Mouse (Mus musculus) megakaryocyte, embryonic 14.5 days (primary cell): ENCODE data around the gene Sprr2j-ps. TPM values are rescaled to one million over a fixed set of nuclear protein-coding genes. Genes with fewer than 3 reads are reported as not detected.

Source experiments
- H3K27me3 ChIP-seq: replicated peaks from 2 replicates; pipeline ENCODE3; 2012; ENCODE audit warnings: inconsistent platforms
- H3K36me3 ChIP-seq: replicated peaks from 2 replicates; pipeline ENCODE3; 2012; ENCODE audit warnings: low read length, inconsistent platforms, mixed read lengths
- H3K4me1 ChIP-seq: 2 replicates; pipeline ENCODE4 v1.6.1; 2012; ENCODE audit warnings: inconsistent platforms
- H3K4me3 ChIP-seq: replicated peaks from 2 replicates; pipeline ENCODE3; 2012; ENCODE audit warnings: moderate library complexity, mild to moderate bottlenecking, inconsistent platforms
- H3K9me3 ChIP-seq: 2 replicates; pipeline ENCODE4 v1.6.1; 2012; ENCODE audit warnings: inconsistent platforms
- FLI1 ChIP-seq: IDR thresholded peaks from 2 replicates; pipeline ENCODE4 v1.6.1; 2012; ENCODE audit warnings: low read length, inconsistent platforms, mixed read lengths
- GATA1 ChIP-seq: IDR thresholded peaks from 3 replicates; pipeline ENCODE4 v1.6.1; 2012; ENCODE audit warnings: mixed read lengths, low read length, inconsistent platforms, borderline replicate concordance
- polyA plus RNA-seq: library from polyadenylated mRNA; stranded (reverse); fragments of >175 nt; gene quantifications from 2 replicates; pipeline ENCODE4 v1.2.3, GENCODE M21; 2012; ENCODE audit warnings: low replicate concordance; ENCODE audit not compliant: insufficient read depth

The Sprr2j-ps gene
- polyA plus RNA-seq, 1 experiment, result not detected

- no peaks in the 10 kb centered on the region for H3K4me1 ChIP-seq
- H3K9me3 ChIP-seq, result no peaks in the 10 kb centered on the region
- H3K36me3 ChIP-seq, result no peaks in the 10 kb centered on the region
- no peak within 1 kb of the TSS for H3K4me3 ChIP-seq
- no peaks in the 10 kb centered on the region for H3K27me3 ChIP-seq
- TF ChIP-seq FLI1 (no peak), GATA1 (no peak)
Measured at GRCm38 (mm10) chr3:92458620-92459019, 40.7 kb downstream of the Sprr2j-ps start, which contains the start of gene Sprr3. Gene Sprr3 (minus strand): TSS chr3:92458720.

DNA sequence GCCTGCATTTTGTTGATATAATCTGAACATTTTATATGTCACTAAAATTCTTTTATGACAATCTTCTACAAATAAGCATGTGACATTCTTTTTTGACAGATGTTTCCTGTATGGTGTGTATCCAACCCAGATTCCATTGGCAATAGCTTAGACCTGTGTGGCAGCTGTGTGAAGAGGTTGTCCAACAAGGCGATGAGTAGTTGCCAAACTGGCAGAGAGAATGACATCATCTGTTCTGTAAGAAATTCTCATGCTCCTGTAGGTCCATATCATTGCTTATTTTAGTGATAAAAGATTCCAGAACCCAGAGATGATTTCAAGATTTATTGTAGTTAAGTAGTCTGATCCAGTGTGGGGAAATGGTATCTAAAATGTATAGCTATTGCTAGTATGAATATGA, 48.7 kb downstream of the Sprr2j-ps start:
- TF ChIP-seq GATA1 (no peak), FLI1 (no peak)
- no peaks in the 10 kb centered on the region for H3K27me3 ChIP-seq
- no peak overlapping the region for H3K4me3 ChIP-seq
- H3K36me3 ChIP-seq, result no peaks in the 10 kb centered on the region
- no peaks in the 10 kb centered on the region for H3K4me1 ChIP-seq
- no peaks in the 10 kb centered on the region for H3K9me3 ChIP-seq

- TF ChIP-seq GATA1, result no peak
- no peak for TF ChIP-seq FLI1
Measured at GRCm38 (mm10) chr3:92467424-92467823, 49.5 kb downstream of the Sprr2j-ps start.

More at GRCm38 (mm10) chr3:92467424-92467823, 49.5 kb downstream of the Sprr2j-ps start:
- Histone ChIP-seq H3K4me1 (no peaks in the 10 kb centered on the region), H3K9me3 (no peaks in the 10 kb centered on the region), H3K4me3 (no peak overlapping the region), H3K36me3 (no peaks in the 10 kb centered on the region), H3K27me3 (no peaks in the 10 kb centered on the region)

Other genes starting within 250 kb of the Sprr2j-ps start
- gene Sprr2a1, start 202.3 kb upstream of the Sprr2j-ps start, polyA plus RNA-seq, result not detected in 2 replicates
- not detected in 2 replicates for gene Sprr2a2, start 202.2 kb upstream of the Sprr2j-ps start, polyA plus RNA-seq
- gene Sprr2a3, start 132.7 kb upstream of the Sprr2j-ps start, polyA plus RNA-seq, result not detected in 2 replicates
- not detected in 2 replicates for gene Sprr2b, start 101.5 kb upstream of the Sprr2j-ps start, polyA plus RNA-seq
- gene Sprr2d, start 78.9 kb upstream of the Sprr2j-ps start, polyA plus RNA-seq, result not detected in 2 replicates
- gene Sprr2e, start 65.9 kb upstream of the Sprr2j-ps start, polyA plus RNA-seq, result not detected in 2 replicates
- gene Sprr2f, start 52.9 kb upstream of the Sprr2j-ps start, polyA plus RNA-seq, result not detected in 2 replicates
- gene Sprr2h, start 32.4 kb upstream of the Sprr2j-ps start, polyA plus RNA-seq, result not detected in 2 replicates
- gene Sprr2i, start 10.1 kb upstream of the Sprr2j-ps start, polyA plus RNA-seq, result not detected in 2 replicates
- 10.6 and 37.8 TPM in 2 replicates for gene Gm9774, start 11.3 kb downstream of the Sprr2j-ps start, polyA plus RNA-seq
- not detected in 2 replicates for gene Sprr2k, start 14.5 kb downstream of the Sprr2j-ps start, polyA plus RNA-seq
- not detected in 2 replicates for gene Sprr1b, start 20.7 kb downstream of the Sprr2j-ps start, polyA plus RNA-seq
- gene Sprr3, start 40.6 kb downstream of the Sprr2j-ps start, polyA plus RNA-seq, result not detected in 2 replicates
- not detected in 2 replicates for gene Sprr1a, start 67.8 kb downstream of the Sprr2j-ps start, polyA plus RNA-seq
- gene Sprr4, start 82.4 kb downstream of the Sprr2j-ps start, polyA plus RNA-seq, result not detected in 2 replicates
- gene 2310046K23Rik, start 116.4 kb downstream of the Sprr2j-ps start, polyA plus RNA-seq, result not detected in 2 replicates
- gene Ivl, start 155.7 kb downstream of the Sprr2j-ps start, polyA plus RNA-seq, result not detected in 2 replicates
- gene Smcp, start 170.9 kb downstream of the Sprr2j-ps start, polyA plus RNA-seq, result not detected in 2 replicates
- not detected in 2 replicates for gene 2210017I01Rik, start 189.4 kb downstream of the Sprr2j-ps start, polyA plus RNA-seq
- not detected in 2 replicates for gene Lce6a, start 203.6 kb downstream of the Sprr2j-ps start, polyA plus RNA-seq
- gene Lce1a1, start 230.2 kb downstream of the Sprr2j-ps start, polyA plus RNA-seq, result not detected in 2 replicates
- gene Lce1b, start 238.8 kb downstream of the Sprr2j-ps start, polyA plus RNA-seq, result not detected in 2 replicates